In genomic region chr17:10146576-10146975, GRCm38 (mm10) we compare ENCODE assay signal across 11 mouse cellular contexts.
"Had no signal": no experiment of that assay in that cellular context is flagged by ENCODE, and none has a peak within 500 bp of the region (broad histone marks: within the 10 kb centered on the region; RNA-seq: fewer than 3 reads in every experiment).

No protein-coding gene starts in this region.

- H3K27me3 ChIP-seq: limb, embryonic 12.5 days; liver, embryonic 13.5 days; neural tube, embryonic 13.5 days; stomach, embryonic 15.5 days had no signal

- H3K4me3 ChIP-seq: layer of hippocampus, adult 2 months; limb, embryonic 12.5 days; liver, embryonic 13.5 days; neural tube, embryonic 13.5 days; stomach, embryonic 15.5 days had no signal

- H3K4me1 ChIP-seq: limb, embryonic 12.5 days; liver, embryonic 13.5 days; stomach, embryonic 15.5 days had no signal

- H3K9ac ChIP-seq: limb, embryonic 12.5 days; liver, embryonic 13.5 days; liver, postnatal 0 days; neural tube, embryonic 13.5 days; stomach, embryonic 15.5 days had no signal

- H3K27ac ChIP-seq: layer of hippocampus, adult 2 months; limb, embryonic 12.5 days; liver, embryonic 13.5 days; neural tube, embryonic 13.5 days; stomach, embryonic 15.5 days had no signal

- H3K4me2 ChIP-seq: limb, embryonic 12.5 days; liver, embryonic 13.5 days; neural tube, embryonic 13.5 days; stomach, embryonic 15.5 days had no signal

- ATAC-seq: liver, postnatal 0 days had no signal

- H3K36me3 ChIP-seq: limb, embryonic 12.5 days; liver, embryonic 13.5 days; neural tube, embryonic 13.5 days; stomach, embryonic 15.5 days had no signal

- H3K9me3 ChIP-seq: limb, embryonic 12.5 days; liver, embryonic 13.5 days; neural tube, embryonic 13.5 days; stomach, embryonic 15.5 days had no signal

- DNase-seq: kidney, postnatal 10 days; kidney, postnatal 4 days; liver; liver, embryonic 13.5 days; liver, postnatal 0 days; lung, postnatal 36 days; thymus, postnatal 36 days had no signal
